Mouse (Mus musculus) frontal cortex, adult (tissue): ENCODE data around the gene Pym1.

Experiments used
- ATAC-seq: cut with Nextera tagmentation; 2 replicates; pipeline ENCODE4 v1.9.2; 2017; ENCODE audit warnings: mild to moderate bottlenecking, moderate library complexity, mixed read lengths; ENCODE audit not compliant: low TSS enrichment

The Pym1 gene

GRCm38 (mm10) chr10:128804271-128805091, 56.8 kb downstream of the Pym1 start, which contains the start of gene Tmem198b:
Tmem198b (minus strand) TSS chr10:128804370.
- ATAC-seq = peak; percentile 46

- peak; percentile 80 for ATAC-seq
Observed at GRCm38 (mm10) chr10:128805092-128806000, 57.7 kb downstream of the Pym1 start.

DNA sequence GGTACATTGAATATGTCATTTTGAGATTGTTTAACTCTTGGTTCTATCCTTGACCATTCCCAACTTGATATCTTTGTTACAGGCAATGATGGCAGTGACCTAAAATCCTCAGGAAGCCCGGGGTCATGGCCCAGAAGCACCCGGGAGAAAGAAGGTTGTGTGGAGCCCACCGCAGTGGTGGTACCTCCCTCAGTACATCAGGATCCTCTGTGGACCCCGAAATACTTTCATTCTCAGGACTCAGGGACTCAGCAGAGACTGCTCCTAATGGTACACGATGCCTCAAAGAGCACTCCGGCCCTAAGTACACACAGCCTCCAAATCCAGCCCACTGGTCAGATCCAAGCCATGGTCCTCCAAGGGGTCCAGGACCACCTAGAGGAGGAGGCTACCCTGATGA, 58.4 kb downstream of the Pym1 start:
- ATAC-seq = no peak

- ATAC-seq = no peak
Observed at GRCm38 (mm10) chr10:128807018-128807417, 59.3 kb downstream of the Pym1 start.
